Mouse (Mus musculus) neural tube, embryonic 10.5 days (tissue): ENCODE results near the gene Hoxa4.
A peak's percentile ranks its signal among the peaks of the same experiment; 100 is the strongest.

Experiments used
- DNase-seq: peaks from one replicate; pipeline ENCODE4 v3.0.0-alpha.2; 2017; ENCODE audit warnings: low spot score; ENCODE audit errors: extremely low spot score

Gene Hoxa4

GRCm38 (mm10) chr6:52180213-52180710 is 11.3 kb downstream of the Hoxa4 start:
- peak; percentile 57 for DNase-seq

- DNase-seq: peak; percentile 59
Measured at GRCm38 (mm10) chr6:52179690-52180089, 11.9 kb downstream of the Hoxa4 start.

GRCm38 (mm10) chr6:52178918-52179665 is 12.5 kb downstream of the Hoxa4 start:
- DNase-seq: peak; percentile 67

GRCm38 (mm10) chr6:52177806-52178205 is 13.7 kb downstream of the Hoxa4 start:
- peak; percentile 63 for DNase-seq

GRCm38 (mm10) chr6:52177061-52177735 is 14.4 kb downstream of the Hoxa4 start, which contains the start of gene 5730596B20Rik:
TSS of gene 5730596B20Rik (plus strand) at chr6:52177498.
- DNase-seq: peak; percentile 82

- peak; percentile 61 for DNase-seq
Measured at GRCm38 (mm10) chr6:52176391-52176790, 15.2 kb downstream of the Hoxa4 start.

- peak; percentile 84 for DNase-seq
Measured at GRCm38 (mm10) chr6:52175864-52176263, 15.7 kb downstream of the Hoxa4 start.

GRCm38 (mm10) chr6:52174968-52175751 is 16.4 kb downstream of the Hoxa4 start:
- DNase-seq: peak; percentile 89

GRCm38 (mm10) chr6:52173648-52174047 is 17.9 kb downstream of the Hoxa4 start:
- DNase-seq: peak; percentile 49

GRCm38 (mm10) chr6:52172501-52172900 is 19.1 kb downstream of the Hoxa4 start:
- DNase-seq: peak; percentile 99

- DNase-seq: peak; percentile 62
Measured at GRCm38 (mm10) chr6:52171938-52172337, 19.6 kb downstream of the Hoxa4 start.

- DNase-seq: peak; percentile 80
Measured at GRCm38 (mm10) chr6:52171331-52171730, 20.2 kb downstream of the Hoxa4 start.

- no peak for DNase-seq
Measured at GRCm38 (mm10) chr6:52170898-52171223, 20.7 kb downstream of the Hoxa4 start.

- peak; percentile 82 for DNase-seq
Measured at GRCm38 (mm10) chr6:52170166-52170897, 21.2 kb downstream of the Hoxa4 start.

GRCm38 (mm10) chr6:52169499-52170165 is 21.9 kb downstream of the Hoxa4 start:
- peak; percentile 74 for DNase-seq

GRCm38 (mm10) chr6:52168191-52169055 is 23.1 kb downstream of the Hoxa4 start:
- peak; percentile 76 for DNase-seq

- peak; percentile 66 for DNase-seq
Measured at GRCm38 (mm10) chr6:52167736-52168161, 23.8 kb downstream of the Hoxa4 start.

GRCm38 (mm10) chr6:52167176-52167575 is 24.4 kb downstream of the Hoxa4 start:
- DNase-seq: no peak

- peak; percentile 71 for DNase-seq
Measured at GRCm38 (mm10) chr6:52166431-52167077, 25.0 kb downstream of the Hoxa4 start.
